Mouse (Mus musculus): Measurements from ENCODE around the gene Cda.

DNA sequence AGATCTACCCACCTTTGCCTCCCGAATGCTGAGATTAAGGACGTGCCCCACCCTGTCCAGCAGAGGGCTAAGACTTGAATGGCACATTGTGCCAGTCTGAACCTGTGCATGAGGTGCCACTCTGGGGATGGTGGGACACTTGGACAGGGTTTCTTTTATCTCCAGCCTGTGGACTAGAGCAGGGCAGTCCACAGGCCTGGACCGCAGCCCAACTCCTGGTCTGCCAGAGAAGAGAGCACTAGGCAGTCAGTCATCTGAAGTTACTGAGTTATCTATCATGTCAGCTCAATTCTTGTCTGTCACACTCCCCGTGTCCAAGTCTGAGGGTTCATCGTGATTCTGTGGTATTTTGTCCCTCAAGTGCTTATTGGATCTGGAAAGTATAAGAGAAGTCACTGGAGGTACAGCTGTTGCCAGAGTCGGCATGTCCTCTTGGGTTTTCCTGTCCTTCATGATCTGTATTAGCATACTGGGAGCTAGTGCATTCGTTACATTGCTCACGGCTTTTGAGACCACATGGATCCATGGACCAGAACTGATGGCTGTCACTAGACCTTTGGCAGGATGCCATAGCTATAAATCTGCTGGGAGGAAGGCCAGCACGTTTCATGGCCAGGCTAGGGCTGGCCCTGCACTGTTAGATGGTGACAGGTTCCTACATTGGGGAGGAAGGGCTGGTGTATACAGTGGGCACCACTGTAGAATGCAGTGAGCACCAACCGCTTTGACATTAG lies 14.2 kb downstream of the Cda start:
- no peak for TF ChIP-seq CTCF (IDR thresholded peaks at IDR 0.05; ENCODE audit: borderline replicate concordance, control insufficient read depth, extremely low read depth, insufficient read depth, low read length, poor library complexity)
- no peak for TF ChIP-seq POLR2A (IDR thresholded peaks at IDR 0.05; ENCODE audit: control insufficient read depth, extremely low read depth, insufficient read depth, low read length, poor library complexity)

Data from thymus, adult 2 months (tissue).